Mouse (Mus musculus) cerebellum, adult 11 months (tissue): ENCODE measurements around the gene Nod2.

Experiments used
- DNase-seq: peaks from one replicate; pipeline ENCODE4 v3.0.0; 2022

Gene Nod2

GRCm38 (mm10) chr8:88646837-88647778 lies at the start of gene Nod2:
Gene Nod2 (plus strand): TSS chr8:88647315.
- peak; percentile 33 for DNase-seq

- DNase-seq: no peak
Measured at GRCm38 (mm10) chr8:88598578-88598977, 48.5 kb upstream of the Nod2 start.

DNA sequence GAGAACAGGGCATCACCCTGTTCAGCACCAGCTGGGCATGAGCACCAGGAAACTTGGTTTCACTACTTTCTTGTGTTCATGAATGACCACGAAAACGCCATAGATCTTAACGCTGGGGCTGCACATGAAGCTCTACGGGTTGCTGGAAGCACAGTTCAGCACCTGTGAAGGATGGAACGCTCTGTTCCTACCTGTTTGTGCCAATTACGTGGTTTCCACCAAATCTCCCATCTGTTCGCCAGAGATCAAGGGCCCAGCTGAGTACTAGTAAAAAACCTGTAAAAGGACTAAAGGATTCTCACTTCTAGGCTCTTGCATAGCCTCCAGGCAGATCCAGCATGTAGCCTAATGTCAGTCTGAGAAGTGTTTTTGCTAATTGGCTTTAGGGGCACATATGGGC lies 47.6 kb upstream of the Nod2 start:
- peak; percentile 41 for DNase-seq

DNA sequence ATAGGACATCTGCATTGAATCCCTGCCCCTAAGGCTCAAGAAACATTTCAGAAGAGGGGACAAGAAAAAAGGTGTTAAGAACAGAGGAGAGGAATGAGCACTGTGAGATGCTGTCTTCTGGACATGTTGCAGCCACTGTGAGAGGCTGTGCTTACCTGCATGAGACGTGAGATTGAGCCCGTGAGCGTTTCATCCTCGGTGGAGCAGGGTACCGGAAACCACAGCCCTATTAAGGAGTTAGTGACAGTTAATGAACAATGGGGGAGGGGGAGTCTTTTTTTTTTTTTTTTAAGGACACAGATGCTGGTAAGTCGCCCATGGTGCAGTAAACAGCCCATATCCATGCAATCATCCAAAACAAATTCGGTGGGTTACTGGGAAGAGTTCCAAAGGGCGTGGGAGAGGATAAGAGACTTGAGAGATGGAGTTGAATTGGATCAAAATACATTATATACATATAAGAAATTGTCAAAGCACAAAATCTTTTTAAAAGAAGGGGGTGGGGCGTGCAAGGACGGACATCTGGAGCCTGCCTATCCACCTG lies 43.6 kb upstream of the Nod2 start:
- no peak for DNase-seq

- no peak for DNase-seq
Measured at GRCm38 (mm10) chr8:88604065-88605038, 42.8 kb upstream of the Nod2 start.

GRCm38 (mm10) chr8:88605361-88606040 lies 41.6 kb upstream of the Nod2 start:
- DNase-seq: no peak

DNA sequence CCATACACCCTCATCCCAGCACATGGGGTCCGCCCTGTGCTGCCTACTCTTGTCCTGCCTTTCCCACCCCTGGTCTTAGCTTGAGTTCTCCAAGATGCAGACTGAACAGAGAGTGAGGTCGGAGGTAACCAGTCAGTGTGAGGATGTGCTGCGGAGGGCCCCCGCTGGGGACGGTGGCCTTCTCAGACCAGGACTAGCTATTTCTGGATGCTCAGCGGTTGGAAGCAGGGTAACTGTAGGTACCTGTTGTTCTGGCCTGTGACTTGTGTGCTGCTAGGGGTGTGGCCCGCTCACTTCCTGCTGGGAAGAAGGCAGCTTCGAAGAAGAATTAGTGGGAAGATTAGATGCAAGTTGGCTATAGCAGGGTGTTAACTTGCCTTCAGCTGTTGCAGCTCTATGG lies 38.1 kb upstream of the Nod2 start:
- DNase-seq: no peak

DNA sequence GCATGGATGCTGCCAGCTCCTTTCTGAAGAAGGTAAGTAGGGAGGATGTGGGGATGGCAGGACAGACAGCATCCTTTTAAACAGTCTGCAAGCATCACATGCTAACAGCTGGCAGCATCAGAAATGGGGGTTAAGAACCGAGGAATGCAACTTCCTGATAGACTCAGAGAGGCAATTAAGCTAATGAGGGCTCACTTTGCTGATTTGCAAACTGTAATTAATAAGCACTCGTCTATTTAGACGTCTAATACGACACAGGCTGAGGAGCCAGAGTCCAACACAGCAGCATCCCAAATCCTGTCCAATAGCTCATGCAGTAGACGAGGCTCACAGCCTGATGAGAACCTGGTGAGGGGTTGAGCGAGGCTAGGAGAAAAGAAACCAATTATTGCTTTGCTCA lies 36.8 kb upstream of the Nod2 start:
- no peak for DNase-seq

- no peak for DNase-seq
Measured at GRCm38 (mm10) chr8:88614981-88615380, 32.1 kb upstream of the Nod2 start.

DNA sequence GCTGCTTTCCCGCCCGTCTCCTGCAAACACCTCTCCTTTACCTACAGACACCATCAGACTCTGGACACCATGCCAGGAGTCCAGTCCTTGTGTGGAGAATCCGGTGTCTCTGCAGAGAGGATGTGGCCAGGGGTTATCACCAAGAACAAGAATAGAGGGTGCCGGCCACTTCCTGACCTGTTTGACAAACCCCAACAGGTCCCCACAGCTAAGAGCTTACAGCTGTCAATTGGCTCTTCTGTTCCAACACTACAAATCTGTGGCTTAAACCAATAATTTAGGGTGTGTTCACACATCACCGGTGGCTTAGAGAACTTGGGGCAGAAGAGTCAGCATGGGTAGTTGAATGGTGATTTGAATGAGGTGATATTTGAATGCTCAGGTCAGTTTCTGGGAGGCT lies 28.5 kb upstream of the Nod2 start:
- no peak for DNase-seq

DNA sequence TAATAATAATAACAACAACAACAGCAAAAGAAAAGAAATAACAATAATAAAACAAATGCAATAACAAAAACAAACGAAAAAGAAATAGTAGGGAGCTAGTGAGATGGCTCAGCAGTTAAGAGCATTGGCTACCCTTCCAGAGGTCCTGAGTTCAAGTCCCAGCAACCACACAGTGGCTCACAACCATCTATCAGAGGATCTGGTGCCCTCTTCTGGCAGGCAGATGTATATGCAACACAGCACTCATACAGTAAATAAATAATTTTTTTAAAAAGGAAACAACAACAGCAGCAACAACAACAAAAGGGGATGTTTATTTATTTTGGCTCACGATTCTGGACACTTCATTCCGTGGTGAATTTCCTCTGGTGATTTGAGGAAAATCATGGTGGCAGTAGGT lies 27.6 kb upstream of the Nod2 start:
- DNase-seq: no peak

- no peak for DNase-seq
Measured at GRCm38 (mm10) chr8:88620931-88621330, 26.2 kb upstream of the Nod2 start.

GRCm38 (mm10) chr8:88621408-88621807 lies 25.7 kb upstream of the Nod2 start:
- peak; percentile 80 for DNase-seq

- peak; percentile 78 for DNase-seq
Measured at GRCm38 (mm10) chr8:88623351-88623750, 23.8 kb upstream of the Nod2 start.

- peak; percentile 28 for DNase-seq
Measured at GRCm38 (mm10) chr8:88624276-88624675, 22.8 kb upstream of the Nod2 start.

DNA sequence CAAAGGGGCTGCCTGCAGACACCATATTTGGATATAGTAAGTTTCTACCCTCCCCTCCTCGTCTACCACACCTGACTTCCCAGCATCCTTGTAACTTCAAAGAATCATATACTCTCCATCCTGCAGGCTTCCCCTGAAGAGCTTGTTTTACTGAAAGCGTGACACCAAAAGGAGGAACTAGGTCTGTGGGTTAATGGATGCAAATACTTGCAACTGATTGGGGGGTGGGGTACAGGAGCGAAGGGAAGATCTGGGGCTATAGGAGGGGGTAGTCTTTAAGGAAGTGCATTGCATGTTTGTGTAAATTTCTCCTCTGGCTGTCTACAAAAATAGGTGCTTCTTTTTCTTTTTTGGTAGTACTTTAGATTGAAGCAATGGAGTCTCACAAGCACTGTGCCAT lies 20.7 kb upstream of the Nod2 start:
- no peak for DNase-seq

- no peak for DNase-seq
Measured at GRCm38 (mm10) chr8:88626940-88627264, 20.2 kb upstream of the Nod2 start.

GRCm38 (mm10) chr8:88627265-88627991 lies 19.7 kb upstream of the Nod2 start:
- DNase-seq: peak; percentile 78

- DNase-seq: peak; percentile 51
Measured at GRCm38 (mm10) chr8:88628001-88628774, 18.9 kb upstream of the Nod2 start.

DNA sequence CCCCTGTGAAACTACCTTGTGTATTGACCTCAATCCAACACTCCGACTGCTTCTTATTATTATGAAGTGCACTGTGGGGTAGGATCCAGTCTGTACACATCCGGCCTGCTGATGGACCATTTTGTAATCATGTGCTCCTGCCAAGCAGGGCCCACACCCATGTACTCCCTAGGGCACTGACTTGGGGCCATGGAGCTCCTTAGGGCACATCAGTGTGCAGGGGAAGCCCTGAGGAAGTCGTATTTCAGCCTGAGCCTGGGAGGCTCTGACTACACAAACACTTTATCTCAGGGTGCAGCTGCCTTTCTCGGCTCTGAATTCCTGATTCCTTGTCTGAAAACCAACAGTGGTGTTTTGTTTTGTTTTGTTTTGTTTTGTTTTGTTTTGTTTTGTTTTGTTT lies 16.9 kb upstream of the Nod2 start:
- no peak for DNase-seq

- DNase-seq: no peak
Measured at GRCm38 (mm10) chr8:88631081-88631480, 16.0 kb upstream of the Nod2 start.
